Mouse (Mus musculus) intestine, embryonic 14.5 days (tissue): ENCODE data around the gene Rin3. TPM values are rescaled to one million over a fixed set of nuclear protein-coding genes. Genes with fewer than 3 reads are reported as not detected.

Experiments
- ATAC-seq: fragments of 200-750 bp; cut with Nextera tagmentation; replicated peaks from 2 replicates; pipeline ENCODE4 v1.8.0; 2017; ENCODE audit warnings: low read depth, moderate number of reproducible peaks, moderate TSS enrichment, moderate library complexity; ENCODE audit not compliant: low FRiP score, low TSS enrichment
- DNase-seq: peaks from one replicate; pipeline ENCODE4 v3.0.0-alpha.2; 2018; ENCODE audit warnings: low spot score
- H3K27ac ChIP-seq: fragments of 300-500 bp; sonication (generic); 2 replicates; pipeline ENCODE4 v1.5.1; 2014; ENCODE audit warnings: low read depth, mild to moderate bottlenecking, control low read depth
- H3K27me3 ChIP-seq: fragments of 300-500 bp; sonication (generic); replicated peaks from 2 replicates; pipeline ENCODE4 v1.6.1; 2014; ENCODE audit warnings: low read length, control low read depth; ENCODE audit not compliant: control insufficient read depth, insufficient read depth
- H3K36me3 ChIP-seq: fragments of 300-500 bp; sonication (generic); 2 replicates; pipeline ENCODE4 v1.6.1; 2014; ENCODE audit warnings: low read length, control low read depth; ENCODE audit not compliant: control insufficient read depth, insufficient read depth
- H3K4me1 ChIP-seq: fragments of 300-500 bp; sonication (generic); replicated peaks from 2 replicates; pipeline ENCODE4 v1.6.1; 2014; ENCODE audit warnings: low read length, control low read depth, mixed read lengths; ENCODE audit not compliant: control insufficient read depth, insufficient read depth
- H3K4me2 ChIP-seq: fragments of 300-500 bp; sonication (generic); 2 replicates; pipeline ENCODE4 v1.6.1; 2014; ENCODE audit warnings: low read length
- H3K4me3 ChIP-seq: fragments of 300-500 bp; sonication (generic); 2 replicates; pipeline ENCODE4 v1.5.1; 2014; ENCODE audit warnings: low read depth, low read length, control low read depth, mixed read lengths
- H3K9ac ChIP-seq: fragments of 300-500 bp; sonication (generic); 2 replicates; pipeline ENCODE4 v1.6.1; 2014; ENCODE audit warnings: mild to moderate bottlenecking, low read length
- H3K9me3 ChIP-seq: fragments of 300-500 bp; sonication (generic); 2 replicates; pipeline ENCODE4 v1.6.1; 2016; ENCODE audit warnings: low read length, control low read depth; ENCODE audit not compliant: control insufficient read depth
- WGBS: fragments of 180-500 bp; shearing (Covaris S2); extraction: QIAGEN DNeasy Blood & Tissue Kit; methylation state at CpG from one replicate; pipeline ENCODE4 v1.1.7; 2014; 5-methylcytosine and 5-hydroxymethylcytosine counted together
- polyA plus RNA-seq: library from polyadenylated mRNA; unstranded; fragments of >200 nt; fragmentation: Nextera tagmentation; extraction: Ambion mirVana; gene quantifications from 2 replicates; pipeline ENCODE4 v1.2.1, GENCODE M21; 2014

Gene Rin3
- polyA plus RNA-seq, 1 experiment from 2014 or later = 13.4 TPM

- Histone ChIP-seq H3K9me3 (no peaks in the 10 kb centered on the region), H3K27ac (no peak overlapping the region), H3K36me3 (no peaks in the 10 kb centered on the region), H3K4me3 (no peak overlapping the region), H3K9ac (no peak overlapping the region), H3K4me1 (peaks cover 10% of the 10 kb centered on the region), H3K27me3 (no peaks in the 10 kb centered on the region), H3K4me2 (peak overlapping the region; percentile 73; the same call in 1 of the 2 replicates)
- WGBS = 67% methylated on average over 5 of the region's 5 CpGs
- no peak for ATAC-seq
- DNase-seq = no peak
Observed at GRCm38 (mm10) chr12:102437952-102438351, 155.1 kb downstream of the Rin3 start.

GRCm38 (mm10) chr12:102438983-102439631, 156.3 kb downstream of the Rin3 start:
- Histone ChIP-seq H3K27me3 (no peaks in the 10 kb centered on the region), H3K4me3 (peak overlapping the region; percentile 67), H3K4me2 (peak overlapping the region; percentile 73), H3K9ac (peak overlapping the region; percentile 59), H3K9me3 (no peaks in the 10 kb centered on the region), H3K4me1 (peaks cover 10% of the 10 kb centered on the region), H3K36me3 (no peaks in the 10 kb centered on the region), H3K27ac (no peak overlapping the region)
- DNase-seq (no peak), ATAC-seq (peak; percentile 45)
- WGBS = 3% methylated on average over 20 of the region's 20 CpGs

GRCm38 (mm10) chr12:102439632-102440023, 156.8 kb downstream of the Rin3 start, which contains the start of gene Lgmn:
Gene Lgmn (minus strand): TSS chr12:102439813.
- DNase-seq (peak; percentile 98), ATAC-seq (peak; percentile 99)
- no peaks in the 10 kb centered on the region for H3K36me3 ChIP-seq
- peak within 1 kb of the TSS; percentile 67 for H3K4me3 ChIP-seq
- peak within 1 kb of the TSS; percentile 59 for H3K9ac ChIP-seq
- H3K4me2 ChIP-seq = peak within 1 kb of the TSS; percentile 73
- H3K9me3 ChIP-seq = no peaks in the 10 kb centered on the region
- WGBS = 1% methylated on average over 28 of the region's 28 CpGs
- no peaks in the 10 kb centered on the region for H3K27me3 ChIP-seq
- peaks cover 10% of the 10 kb centered on the region for H3K4me1 ChIP-seq
- no peak within 1 kb of the TSS for H3K27ac ChIP-seq

Other genes with a start within 250 kb of the Rin3 start
- gene Slc24a4, start 154.3 kb upstream of the Rin3 start, polyA plus RNA-seq = 0.62 and 0.75 TPM in 2 replicates
- gene Lgmn, start 156.8 kb downstream of the Rin3 start, polyA plus RNA-seq = 79.6 and 82.7 TPM in 2 replicates
- 31.5 and 35.2 TPM in 2 replicates for gene Golga5, start 186.1 kb downstream of the Rin3 start, polyA plus RNA-seq